Mouse (Mus musculus): ENCODE measurements around the gene Rpl3. TPM values are rescaled to one million over a fixed set of nuclear protein-coding genes. Genes with fewer than 3 reads are reported as not detected.

Rpl3 gene
- polyA plus RNA-seq, 1 experiment from 2014 or later = 450 TPM

DNA sequence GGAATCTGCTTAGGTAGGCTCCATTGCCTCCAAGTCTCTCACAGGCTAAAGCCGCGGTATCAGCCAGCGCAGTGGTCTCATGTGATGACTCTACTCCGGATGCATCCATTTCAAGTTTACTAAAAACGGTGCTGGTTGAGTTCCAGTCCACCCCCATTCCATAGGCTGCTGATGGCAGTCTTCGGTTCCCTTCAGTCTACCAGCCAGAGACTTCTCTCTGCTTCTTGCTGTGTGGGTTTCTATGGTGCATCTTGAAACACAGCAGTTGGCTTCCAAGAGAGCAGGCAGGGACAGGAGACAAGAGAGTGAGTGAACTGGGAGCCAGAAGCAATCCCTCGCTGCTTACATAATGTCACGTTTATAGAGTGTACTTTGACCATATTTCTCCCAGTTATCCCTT lies 15.5 kb upstream of the Rpl3 start:
- TF ChIP-seq CTCF (IDR thresholded peaks at IDR 0.05; ENCODE audit: low read depth) = no peak
- H3K9me3 ChIP-seq (ENCODE audit: control insufficient read depth) = no peaks in the 10 kb centered on the region

DNA sequence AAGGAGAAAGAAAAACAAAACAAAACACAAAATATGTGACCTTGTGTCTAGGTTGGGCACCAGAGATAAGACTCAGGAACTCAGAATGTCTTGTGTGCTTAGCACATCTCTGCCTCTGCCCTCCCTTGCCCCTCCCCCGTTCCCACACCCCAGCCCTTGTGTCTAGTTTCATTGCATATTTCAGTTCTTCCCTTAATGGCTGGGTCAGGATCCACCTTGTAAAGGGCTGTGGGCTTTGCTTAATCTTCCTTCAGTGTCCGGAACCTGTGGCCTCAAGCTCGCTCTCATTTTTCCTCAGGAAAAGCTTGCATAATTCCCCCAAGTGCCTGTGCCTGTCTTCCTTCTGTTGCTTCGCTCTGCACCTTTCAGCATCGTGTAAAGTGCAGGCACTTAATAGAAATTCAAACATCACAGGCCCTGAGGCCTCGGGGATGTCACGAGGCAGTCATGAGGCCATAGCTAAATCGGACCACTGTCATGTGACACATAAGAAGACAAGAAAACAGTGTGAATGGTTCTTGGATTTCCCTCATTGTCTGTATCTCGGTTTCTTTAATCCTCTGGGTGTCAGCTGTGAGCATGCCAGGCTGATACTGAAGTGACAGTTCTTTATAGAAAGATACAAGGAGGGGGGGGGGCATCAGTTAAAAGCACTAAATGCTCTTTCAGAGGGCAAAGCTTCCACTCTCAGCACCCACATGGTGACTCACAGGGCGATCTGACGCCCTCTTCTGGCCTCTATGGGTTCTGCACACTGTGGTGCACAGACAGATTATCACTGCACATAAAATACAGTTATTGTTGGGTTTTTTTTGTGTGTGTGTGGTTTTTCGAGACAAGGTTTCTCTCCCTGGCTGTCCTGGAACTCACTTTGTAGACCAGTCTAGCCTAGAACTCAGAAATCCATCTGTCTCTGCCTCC lies 14.1 kb upstream of the Rpl3 start:
- 54% methylated on average over 12 of the region's 12 CpGs for WGBS
- no peaks in the 10 kb centered on the region for H3K27me3 ChIP-seq (replicated peaks; ENCODE audit: control insufficient read depth, insufficient read depth, low read length)
- no peaks in the 10 kb centered on the region for H3K4me1 ChIP-seq (replicated peaks; ENCODE audit: control insufficient read depth, insufficient read depth, low read length)
- TF ChIP-seq CTCF (IDR thresholded peaks at IDR 0.05; ENCODE audit: low read depth) = peak; percentile 49
- H3K4me3 ChIP-seq (ENCODE audit: low read depth, low read length) = no peak overlapping the region
- no peak overlapping the region for H3K27ac ChIP-seq (ENCODE audit: low read depth, low read length)
- no peaks in the 10 kb centered on the region for H3K9me3 ChIP-seq (ENCODE audit: control insufficient read depth)
- H3K36me3 ChIP-seq (ENCODE audit: control insufficient read depth, insufficient read depth) = no peaks in the 10 kb centered on the region
- ATAC-seq = 0 out of 2 replicates have a peak, but pooled peaks have one; percentile 25
- no peak overlapping the region for H3K9ac ChIP-seq (ENCODE audit: low read depth, low read length)
- no peak overlapping the region for H3K4me2 ChIP-seq (replicated peaks; ENCODE audit: low read depth)

More for the DNA sequence above, 15.5 kb upstream of the Rpl3 start:
- WGBS = 91% methylated on average over 8 of the region's 8 CpGs
- no peak for ATAC-seq
- H3K4me2 ChIP-seq (replicated peaks; ENCODE audit: low read depth) = no peak overlapping the region
- H3K27ac ChIP-seq (ENCODE audit: low read depth, low read length) = no peak overlapping the region
- no peak overlapping the region for H3K4me3 ChIP-seq (ENCODE audit: low read depth, low read length)
- H3K4me1 ChIP-seq (replicated peaks; ENCODE audit: control insufficient read depth, insufficient read depth, low read length) = no peaks in the 10 kb centered on the region
- H3K36me3 ChIP-seq (ENCODE audit: control insufficient read depth, insufficient read depth) = no peaks in the 10 kb centered on the region
- no peaks in the 10 kb centered on the region for H3K27me3 ChIP-seq (replicated peaks; ENCODE audit: control insufficient read depth, insufficient read depth, low read length)
- no peak overlapping the region for H3K9ac ChIP-seq (ENCODE audit: low read depth, low read length)

DNA sequence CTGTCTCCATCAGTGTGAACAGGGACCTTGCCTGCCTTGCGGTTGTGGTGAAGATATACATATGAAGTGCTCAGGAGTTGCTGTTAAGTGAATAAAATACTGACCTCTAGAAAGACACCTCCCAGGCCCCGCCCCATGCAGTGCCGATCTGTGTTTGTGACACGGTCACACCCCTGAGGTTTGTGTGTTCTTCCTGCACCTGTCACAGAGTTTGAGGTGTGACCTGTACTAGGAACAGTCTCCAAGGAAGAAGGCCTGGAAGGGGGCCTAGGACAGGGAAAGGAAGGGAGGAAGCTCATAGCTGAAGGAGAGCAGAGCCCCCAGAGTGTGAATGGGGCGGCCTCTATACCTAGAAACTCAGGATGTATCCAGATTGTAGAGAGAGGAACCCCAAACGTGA lies 10.8 kb upstream of the Rpl3 start:
- Histone ChIP-seq H3K27ac (ENCODE audit: low read depth, low read length) (no peak overlapping the region), H3K9me3 (ENCODE audit: control insufficient read depth) (no peaks in the 10 kb centered on the region), H3K4me1 (replicated peaks; ENCODE audit: control insufficient read depth, insufficient read depth, low read length) (0 out of 2 replicates have a peak, but pooled peaks cover 4% of the 10 kb centered on the region), H3K4me2 (replicated peaks; ENCODE audit: low read depth) (no peak overlapping the region), H3K27me3 (replicated peaks; ENCODE audit: control insufficient read depth, insufficient read depth, low read length) (no peaks in the 10 kb centered on the region), H3K9ac (ENCODE audit: low read depth, low read length) (no peak overlapping the region), H3K4me3 (ENCODE audit: low read depth, low read length) (no peak overlapping the region), H3K36me3 (ENCODE audit: control insufficient read depth, insufficient read depth) (no peaks in the 10 kb centered on the region)
- no peak for ATAC-seq
- 59% methylated on average over 6 of the region's 6 CpGs for WGBS
- no peak for TF ChIP-seq CTCF (IDR thresholded peaks at IDR 0.05; ENCODE audit: low read depth)

DNA sequence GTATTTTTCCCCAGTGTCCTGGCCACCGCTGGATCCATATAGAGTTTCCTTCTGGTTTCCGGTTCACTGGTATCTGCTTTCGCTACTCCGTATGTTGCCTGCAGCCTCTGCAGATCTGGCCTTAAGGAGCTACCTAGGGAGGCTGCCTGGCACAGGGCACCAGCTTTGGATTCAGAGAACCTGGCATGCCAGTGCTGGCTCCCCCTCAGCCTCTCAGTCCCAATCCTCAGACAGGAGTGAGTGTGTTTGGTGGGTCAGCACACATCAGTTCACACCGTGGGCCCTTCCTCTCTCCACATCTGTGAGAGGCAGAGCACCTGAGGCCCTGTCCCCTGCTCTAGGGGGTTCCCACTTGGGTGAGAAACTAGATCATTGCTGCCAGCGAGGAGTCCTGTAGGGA lies 9.8 kb upstream of the Rpl3 start:
- 0 out of 2 replicates have a peak, but pooled peaks cover 4% of the 10 kb centered on the region for H3K4me1 ChIP-seq (replicated peaks; ENCODE audit: control insufficient read depth, insufficient read depth, low read length)
- H3K36me3 ChIP-seq (ENCODE audit: control insufficient read depth, insufficient read depth) = no peaks in the 10 kb centered on the region
- 83% methylated on average over 6 of the region's 6 CpGs for WGBS
- no peak overlapping the region for H3K27ac ChIP-seq (ENCODE audit: low read depth, low read length)
- no peak for ATAC-seq
- no peak overlapping the region for H3K4me2 ChIP-seq (replicated peaks; ENCODE audit: low read depth)
- H3K27me3 ChIP-seq (replicated peaks; ENCODE audit: control insufficient read depth, insufficient read depth, low read length) = no peaks in the 10 kb centered on the region
- no peak overlapping the region for H3K9ac ChIP-seq (ENCODE audit: low read depth, low read length)
- TF ChIP-seq CTCF (IDR thresholded peaks at IDR 0.05; ENCODE audit: low read depth) = no peak
- H3K9me3 ChIP-seq (ENCODE audit: control insufficient read depth) = no peaks in the 10 kb centered on the region
- no peak overlapping the region for H3K4me3 ChIP-seq (ENCODE audit: low read depth, low read length)

DNA sequence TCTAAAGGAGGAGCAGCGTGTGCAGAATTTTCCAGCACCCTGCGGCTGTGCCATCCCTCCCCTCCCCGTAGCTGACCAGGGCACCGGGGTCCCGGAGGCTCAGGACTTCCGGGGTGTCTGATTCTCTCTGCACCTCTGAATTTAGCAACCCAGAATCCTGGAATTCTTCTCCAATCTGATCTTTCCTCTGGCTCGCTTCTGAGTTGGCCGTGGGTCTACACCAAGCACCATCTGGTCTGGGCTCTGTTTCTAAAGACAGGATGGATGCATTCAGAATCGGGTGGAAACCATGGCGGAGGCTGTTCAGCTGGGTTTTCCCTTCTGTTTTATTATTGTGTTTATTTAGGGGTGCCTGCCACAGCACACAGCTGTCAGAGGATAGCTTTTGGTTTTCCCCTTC lies 9.2 kb upstream of the Rpl3 start:
- H3K4me1 ChIP-seq (replicated peaks; ENCODE audit: control insufficient read depth, insufficient read depth, low read length) = 0 out of 2 replicates have a peak, but pooled peaks cover 4% of the 10 kb centered on the region
- no peaks in the 10 kb centered on the region for H3K9me3 ChIP-seq (ENCODE audit: control insufficient read depth)
- no peak overlapping the region for H3K27ac ChIP-seq (ENCODE audit: low read depth, low read length)
- no peak overlapping the region for H3K9ac ChIP-seq (ENCODE audit: low read depth, low read length)
- no peak for TF ChIP-seq CTCF (IDR thresholded peaks at IDR 0.05; ENCODE audit: low read depth)
- H3K4me2 ChIP-seq (replicated peaks; ENCODE audit: low read depth) = no peak overlapping the region
- H3K27me3 ChIP-seq (replicated peaks; ENCODE audit: control insufficient read depth, insufficient read depth, low read length) = no peaks in the 10 kb centered on the region
- no peak overlapping the region for H3K4me3 ChIP-seq (ENCODE audit: low read depth, low read length)
- no peaks in the 10 kb centered on the region for H3K36me3 ChIP-seq (ENCODE audit: control insufficient read depth, insufficient read depth)
- ATAC-seq = no peak
- 84% methylated on average over 10 of the region's 10 CpGs for WGBS

DNA sequence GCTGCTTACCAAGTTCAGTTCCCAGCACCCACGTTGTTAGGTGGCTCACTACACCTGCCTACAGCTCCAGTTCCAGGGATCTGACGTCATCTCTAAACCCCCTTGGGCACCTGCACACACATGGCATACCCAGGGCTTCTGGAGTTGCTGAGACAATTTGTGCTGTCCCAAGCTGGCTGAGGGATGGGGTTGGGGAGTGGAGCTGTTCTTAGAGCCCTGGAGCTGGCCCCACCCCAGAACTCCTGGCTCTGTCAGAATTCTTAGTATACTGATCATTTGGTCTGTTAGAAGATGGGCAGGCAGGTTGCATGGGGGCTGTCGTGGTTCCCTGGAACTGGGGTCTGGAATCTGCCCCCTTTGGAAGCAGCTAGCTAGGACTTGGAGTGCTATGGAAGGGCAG lies 8.5 kb upstream of the Rpl3 start:
- Histone ChIP-seq H3K36me3 (ENCODE audit: control insufficient read depth, insufficient read depth) (no peaks in the 10 kb centered on the region), H3K4me1 (replicated peaks; ENCODE audit: control insufficient read depth, insufficient read depth, low read length) (0 out of 2 replicates have a peak, but pooled peaks cover 4% of the 10 kb centered on the region), H3K9me3 (ENCODE audit: control insufficient read depth) (no peaks in the 10 kb centered on the region), H3K4me3 (ENCODE audit: low read depth, low read length) (no peak overlapping the region), H3K27me3 (replicated peaks; ENCODE audit: control insufficient read depth, insufficient read depth, low read length) (no peaks in the 10 kb centered on the region), H3K9ac (ENCODE audit: low read depth, low read length) (no peak overlapping the region), H3K27ac (ENCODE audit: low read depth, low read length) (no peak overlapping the region), H3K4me2 (replicated peaks; ENCODE audit: low read depth) (no peak overlapping the region)
- WGBS = 84% methylated on average over 3 of the region's 3 CpGs
- no peak for TF ChIP-seq CTCF (IDR thresholded peaks at IDR 0.05; ENCODE audit: low read depth)
- ATAC-seq = no peak
